Comparison of ENCODE assay signal across 8 mouse cellular contexts in the genomic region with DNA sequence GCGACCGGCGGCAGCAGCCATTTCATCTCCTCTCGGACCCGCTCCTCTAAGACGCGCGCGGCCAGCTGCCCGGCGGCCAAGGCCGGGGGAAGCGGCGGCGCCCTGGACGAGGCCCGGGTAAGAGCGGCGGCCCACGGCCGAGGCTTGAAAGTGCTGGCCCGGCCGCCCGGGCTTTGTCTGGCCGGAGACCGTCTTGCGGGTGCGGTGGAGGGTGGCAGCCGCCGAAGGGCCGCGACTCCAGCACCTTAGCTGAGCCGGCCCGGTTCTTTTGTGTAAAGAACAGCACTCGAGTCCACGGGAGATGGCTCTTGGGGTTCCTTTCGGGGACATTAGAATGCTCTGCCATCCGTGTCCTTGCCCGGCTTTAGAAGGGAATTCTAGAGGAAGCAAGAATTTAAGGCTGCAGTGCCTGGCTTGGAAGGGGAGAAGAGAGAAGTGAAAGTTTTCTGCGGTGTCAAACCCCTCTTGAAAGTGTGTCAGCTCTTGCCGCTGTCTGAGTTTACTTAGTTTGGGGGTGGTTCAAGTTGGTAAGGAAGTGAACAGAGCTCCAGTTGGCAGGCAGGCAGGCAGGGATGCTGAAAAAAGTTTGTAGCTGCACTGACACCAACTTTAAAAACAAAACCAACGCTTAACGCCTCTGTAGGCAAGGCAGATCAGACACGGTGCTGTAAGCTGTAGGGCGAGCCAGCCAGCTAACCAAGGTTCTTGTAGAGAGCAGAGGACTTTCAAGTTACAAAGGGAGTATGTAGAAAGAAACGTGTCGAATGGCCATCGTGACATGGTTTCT. TPM values are rescaled to one million over a fixed set of nuclear protein-coding genes. Genes with fewer than 3 reads are reported as not detected.
DNase-seq lines count a peak whose midpoint lies in the region; ATAC-seq and TF ChIP-seq lines count a peak whose summit lies in the region.

No protein-coding gene starts in this region.

- no peak for TF ChIP-seq EP300 in heart, adult 2 months (IDR thresholded peaks at IDR 0.05; ENCODE audit: insufficient read depth, low read depth, low read length)

- peak; percentile 48 to 67 for DNase-seq in urinary bladder, adult 18-20 months (ENCODE audit: low spot score in 2 of 2)
- no peak for DNase-seq in urinary bladder, postnatal 10 days (ENCODE audit: low spot score)
- DNase-seq in heart, adult 2 months = peak; percentile 75 to 80
- peak; percentile 79 for DNase-seq in kidney, adult 2 months
- peak; percentile 54 for DNase-seq in limb, embryonic 14.5 days (ENCODE audit: low spot score)
- peak; percentile 31 to 41 for DNase-seq in spleen, postnatal 14 days (ENCODE audit: low spot score in 2 of 2)

- H3K79me2 ChIP-seq in heart, adult 2 months (replicated peaks; ENCODE audit: control insufficient read depth, insufficient read depth, low read length) = peaks cover 4% of the 10 kb centered on the region

- H3K27me3 ChIP-seq in embryonic facial prominence, embryonic 13.5 days = no peaks in the 10 kb centered on the region
- H3K27me3 ChIP-seq in heart, adult 2 months (ENCODE audit: control insufficient read depth, insufficient read depth, low read length) = no peaks in the 10 kb centered on the region
- H3K27me3 ChIP-seq in kidney, adult 2 months (replicated peaks; ENCODE audit: control insufficient read depth, insufficient read depth, low read length) = no peaks in the 10 kb centered on the region
- no peaks in the 10 kb centered on the region for H3K27me3 ChIP-seq in limb, embryonic 14.5 days (ENCODE audit: control insufficient read depth, insufficient read depth, low read length)
- H3K27me3 ChIP-seq in midbrain, embryonic 16.5 days (ENCODE audit: control insufficient read depth, insufficient read depth, low read depth, low read length) = no peaks in the 10 kb centered on the region

- intact Hi-C loops in heart, adult 2 months (cut with DNase I) = loop anchor here (1.0 to 5.0 kb wide), 4 partner anchors 41 to 151 kb away; a partner anchor contains a TSS

- no peaks in the 10 kb centered on the region for H3K9me3 ChIP-seq in embryonic facial prominence, embryonic 13.5 days
- no peaks in the 10 kb centered on the region for H3K9me3 ChIP-seq in limb, embryonic 14.5 days (ENCODE audit: control insufficient read depth, low read length)
- H3K9me3 ChIP-seq in midbrain, embryonic 16.5 days (replicated peaks; ENCODE audit: control insufficient read depth, low read length, poor library complexity, severe bottlenecking) = no peaks in the 10 kb centered on the region

- under 1% methylated on average over 48 of the region's 48 CpGs for WGBS in embryonic facial prominence, embryonic 13.5 days
- under 1% methylated on average over 48 of the region's 48 CpGs for WGBS in heart, adult 2 months
- WGBS in kidney, adult 2 months = under 1% methylated on average over 48 of the region's 48 CpGs
- WGBS in limb, embryonic 14.5 days = under 1% methylated on average over 34 of the region's 48 CpGs
- WGBS in midbrain, embryonic 16.5 days = under 1% methylated on average over 44 of the region's 48 CpGs

- no peak for TF ChIP-seq CTCF in heart, adult 2 months (IDR thresholded peaks at IDR 0.05)
- no peak for TF ChIP-seq CTCF in kidney, adult 2 months (conservative IDR thresholded peaks at IDR 0.05; ENCODE audit: insufficient read depth, insufficient read length, low read depth, low read length)

- no peaks in the 10 kb centered on the region for H3K36me3 ChIP-seq in embryonic facial prominence, embryonic 13.5 days
- H3K36me3 ChIP-seq in heart, adult 2 months (ENCODE audit: control insufficient read depth, insufficient read depth, low read length) = peaks cover 6% of the 10 kb centered on the region
- no peaks in the 10 kb centered on the region for H3K36me3 ChIP-seq in kidney, adult 2 months (ENCODE audit: control insufficient read depth, insufficient read depth, low read length)
- no peaks in the 10 kb centered on the region for H3K36me3 ChIP-seq in limb, embryonic 14.5 days (ENCODE audit: control insufficient read depth, insufficient read depth, low read length)
- H3K36me3 ChIP-seq in midbrain, embryonic 16.5 days (ENCODE audit: control insufficient read depth, insufficient read depth, low read length) = no peaks in the 10 kb centered on the region

- peak overlapping the region; percentile 99 for H3K4me3 ChIP-seq in embryonic facial prominence, embryonic 13.5 days
- peak overlapping the region; percentile 84 for H3K4me3 ChIP-seq in heart, adult 2 months
- peak overlapping the region; percentile 87 for H3K4me3 ChIP-seq in kidney, adult 2 months (ENCODE audit: insufficient read depth, low read depth, low read length)
- H3K4me3 ChIP-seq in limb, embryonic 14.5 days (replicated peaks; ENCODE audit: low read length) = peak overlapping the region; percentile 94
- peak overlapping the region; percentile 98 for H3K4me3 ChIP-seq in midbrain, embryonic 16.5 days (ENCODE audit: low read depth, low read length)

- peak overlapping the region; percentile 68 for H3K4me2 ChIP-seq in embryonic facial prominence, embryonic 13.5 days
- peak overlapping the region; percentile 52 for H3K4me2 ChIP-seq in limb, embryonic 14.5 days (replicated peaks; ENCODE audit: low read depth, low read length, severe bottlenecking)
- peak overlapping the region; percentile 84 for H3K4me2 ChIP-seq in midbrain, embryonic 16.5 days (ENCODE audit: low read length)

- H3K27ac ChIP-seq in embryonic facial prominence, embryonic 13.5 days = peak overlapping the region; percentile 99
- peak overlapping the region; percentile 95 for H3K27ac ChIP-seq in heart, adult 2 months
- peak overlapping the region; percentile 90 for H3K27ac ChIP-seq in kidney, adult 2 months (ENCODE audit: insufficient read depth, low read depth, low read length)
- H3K27ac ChIP-seq in limb, embryonic 14.5 days (replicated peaks; ENCODE audit: low read depth, low read length) = peak overlapping the region; percentile 99
- H3K27ac ChIP-seq in midbrain, embryonic 16.5 days (ENCODE audit: low read length) = peak overlapping the region; percentile 99

- peak; percentile 54 for ATAC-seq in embryonic facial prominence, embryonic 13.5 days (ENCODE audit: insufficient number of reproducible peaks, insufficient read depth, low FRiP score, low TSS enrichment, low read depth)
- ATAC-seq in limb, embryonic 14.5 days (ENCODE audit: low FRiP score, low read depth) = peak; percentile 54
- ATAC-seq in midbrain, embryonic 16.5 days = no peak; the same call in 1 of the 2 replicates

- TF ChIP-seq POLR2A in heart, adult 2 months (IDR thresholded peaks at IDR 0.05; ENCODE audit: insufficient read depth, low read depth, low read length) = peak; percentile 61
- no peak for TF ChIP-seq POLR2A in kidney, adult 2 months (IDR thresholded peaks at IDR 0.05; ENCODE audit: low read depth, low read length)
- TF ChIP-seq POLR2A in limb, embryonic 14.5 days (IDR thresholded peaks at IDR 0.05; ENCODE audit: borderline replicate concordance, extremely low read depth, insufficient read depth, insufficient read length) = no peak

- H3K9ac ChIP-seq in embryonic facial prominence, embryonic 13.5 days = peak overlapping the region; percentile 99
- H3K9ac ChIP-seq in heart, adult 2 months (ENCODE audit: low read depth, low read length) = peak overlapping the region; percentile 99
- peak overlapping the region; percentile 100 for H3K9ac ChIP-seq in limb, embryonic 14.5 days (ENCODE audit: low read depth, low read length, severe bottlenecking)
- peak overlapping the region; percentile 99 for H3K9ac ChIP-seq in midbrain, embryonic 16.5 days (ENCODE audit: low read depth, low read length)

- H3K4me1 ChIP-seq in embryonic facial prominence, embryonic 13.5 days = peaks cover 9% of the 10 kb centered on the region
- H3K4me1 ChIP-seq in heart, adult 2 months (ENCODE audit: control insufficient read depth, insufficient read depth, low read length) = peaks cover 3% of the 10 kb centered on the region
- H3K4me1 ChIP-seq in kidney, adult 2 months (ENCODE audit: control insufficient read depth, insufficient read depth, low read length) = peaks cover 8% of the 10 kb centered on the region
- peaks cover 7% of the 10 kb centered on the region for H3K4me1 ChIP-seq in limb, embryonic 14.5 days (ENCODE audit: control insufficient read depth, insufficient read depth, low read length)
- H3K4me1 ChIP-seq in midbrain, embryonic 16.5 days (ENCODE audit: control insufficient read depth, insufficient read depth, low read length) = peaks cover 14% of the 10 kb centered on the region

RNA-seq across cellular contexts. Expression of a gene that starts 0.8 kb away (rescaled TPM):
- 14.9 and 16.6 TPM in 2 replicates for polyA plus RNA-seq in embryonic facial prominence, embryonic 13.5 days (2015; fragmentation: Nextera tagmentation; extraction: Ambion mirVana)
- 10 to 100 TPM; 13.7 to 14.6 TPM for total RNA-seq in heart, adult 2 months (2021)
- 4.0 and 7.4 TPM in 2 replicates for polyA plus RNA-seq in heart, adult 2 months (2012; rRNA removed)
- 5.6 and 6.2 TPM in 2 replicates for polyA plus RNA-seq in kidney, adult 2 months (2012; rRNA removed)
- polyA plus RNA-seq in limb, embryonic 14.5 days (2012; rRNA removed) = 23.1 and 25.0 TPM in 2 replicates
- 16.2 and 19.5 TPM in 2 replicates for polyA plus RNA-seq in limb, embryonic 14.5 days (2014; fragmentation: Nextera tagmentation; extraction: Ambion mirVana)
- 8.0 and 9.7 TPM in 2 replicates for polyA plus RNA-seq in midbrain, embryonic 16.5 days (2015; fragmentation: Nextera tagmentation; extraction: Ambion mirVana)

RNA-seq across cellular contexts. Expression of a gene that starts 10.5 kb away (rescaled TPM):
- polyA plus RNA-seq in embryonic facial prominence, embryonic 13.5 days (2015; fragmentation: Nextera tagmentation; extraction: Ambion mirVana) = 22.0 and 28.6 TPM in 2 replicates
- total RNA-seq in heart, adult 2 months (2021) = 10 to 100 TPM; 72.1 to 76.0 TPM
- 11.2 and 22.5 TPM in 2 replicates for polyA plus RNA-seq in heart, adult 2 months (2012; rRNA removed)
- 9.8 and 10.9 TPM in 2 replicates for polyA plus RNA-seq in kidney, adult 2 months (2012; rRNA removed)
- polyA plus RNA-seq in limb, embryonic 14.5 days (2012; rRNA removed) = 4.6 and 5.8 TPM in 2 replicates
- 18.2 and 22.9 TPM in 2 replicates for polyA plus RNA-seq in limb, embryonic 14.5 days (2014; fragmentation: Nextera tagmentation; extraction: Ambion mirVana)
- polyA plus RNA-seq in midbrain, embryonic 16.5 days (2015; fragmentation: Nextera tagmentation; extraction: Ambion mirVana) = 38.7 and 40.9 TPM in 2 replicates

RNA-seq across cellular contexts. Expression of a gene that starts 43.8 kb away (rescaled TPM):
- polyA plus RNA-seq in embryonic facial prominence, embryonic 13.5 days (2015; fragmentation: Nextera tagmentation; extraction: Ambion mirVana) = 1.8 and 2.7 TPM in 2 replicates
- total RNA-seq in heart, adult 2 months (2021) = 1 to 10 TPM in 1 of 2 experiments, under 1 TPM in 1; 0.55 to 2.3 TPM
- polyA plus RNA-seq in heart, adult 2 months (2012; rRNA removed) = 1.7 and 2.0 TPM in 2 replicates
- polyA plus RNA-seq in kidney, adult 2 months (2012; rRNA removed) = 1.7 and 2.3 TPM in 2 replicates
- 2.3 and 3.1 TPM in 2 replicates for polyA plus RNA-seq in limb, embryonic 14.5 days (2012; rRNA removed)
- polyA plus RNA-seq in limb, embryonic 14.5 days (2014; fragmentation: Nextera tagmentation; extraction: Ambion mirVana) = 1.7 and 2.2 TPM in 2 replicates
- polyA plus RNA-seq in midbrain, embryonic 16.5 days (2015; fragmentation: Nextera tagmentation; extraction: Ambion mirVana) = 2.9 and 3.0 TPM in 2 replicates
